Mouse (Mus musculus) adrenal gland, adult 18-20 months (tissue): ENCODE measurements around the gene Gm8909. TPM values are rescaled to one million over a fixed set of nuclear protein-coding genes. Genes with fewer than 3 reads are reported as not detected.
A peak's percentile ranks its signal among the peaks of the same experiment; 100 is the strongest.
"Not testable (repeated sequence)": the region's sequence is repeated elsewhere in the genome, so short reads cannot be mapped to it uniquely, and the experiment has no call there.

Source experiments
- DNase-seq, 2 experiments: peaks; one replicate each; pipeline ENCODE4 v3.0.0; 2021 to 2022; ENCODE audit warnings: low spot score in 2 of 2
- long read RNA-seq, 2 experiments: library from polyadenylated mRNA; stranded (forward); transcript quantifications; one replicate each; pipeline ENCODE4 v2.0.0; 2021
- total RNA-seq, 2 experiments: library from RNA; stranded (reverse); gene quantifications; 1 replicate in 1 of 2; 2 replicates in 1 of 2; pipeline ENCODE4 v1.2.3; 2021

Gene Gm8909
- total RNA-seq: under 1 TPM in 1 of 2 experiments, not detected in 1; 0.90 TPM
- long read RNA-seq, experiment 1: 0 reads
- long read RNA-seq, experiment 2: 0 reads

DNA sequence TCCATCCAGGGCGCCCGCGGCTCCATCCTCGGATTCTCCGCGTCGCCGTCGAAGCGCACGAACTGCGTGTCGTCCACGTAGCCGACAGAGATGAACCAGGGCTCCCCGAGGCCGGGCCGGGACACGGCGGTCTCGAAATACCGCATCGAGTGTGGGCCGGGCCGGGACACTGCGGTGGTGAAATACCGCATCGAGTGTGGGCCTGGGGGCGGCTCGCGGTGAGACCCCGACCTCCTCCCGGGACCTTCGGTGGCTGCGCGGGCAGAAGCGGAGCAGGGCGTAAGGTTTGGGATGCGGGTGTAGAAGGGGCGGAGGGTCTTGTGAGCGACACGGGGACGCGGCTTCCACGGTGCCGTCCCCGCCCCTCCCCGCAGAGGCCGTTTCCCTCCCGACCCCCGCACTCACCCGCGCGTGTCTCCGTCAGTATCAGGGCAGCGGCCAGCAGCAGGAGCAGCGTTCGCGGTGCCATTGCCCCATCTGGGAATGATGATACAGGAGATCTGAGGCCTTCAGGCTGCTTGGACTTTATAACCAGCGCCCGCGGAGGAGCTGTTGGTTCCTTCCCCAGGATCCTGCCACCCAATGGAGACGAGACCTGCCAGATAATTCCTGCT, at the start of gene Gm8909:
Gene Gm8909 (minus strand): TSS at position 499 of the 614 bp plus-strand sequence.
- peak in 1 of 2 experiments; percentile 30 for DNase-seq

DNA sequence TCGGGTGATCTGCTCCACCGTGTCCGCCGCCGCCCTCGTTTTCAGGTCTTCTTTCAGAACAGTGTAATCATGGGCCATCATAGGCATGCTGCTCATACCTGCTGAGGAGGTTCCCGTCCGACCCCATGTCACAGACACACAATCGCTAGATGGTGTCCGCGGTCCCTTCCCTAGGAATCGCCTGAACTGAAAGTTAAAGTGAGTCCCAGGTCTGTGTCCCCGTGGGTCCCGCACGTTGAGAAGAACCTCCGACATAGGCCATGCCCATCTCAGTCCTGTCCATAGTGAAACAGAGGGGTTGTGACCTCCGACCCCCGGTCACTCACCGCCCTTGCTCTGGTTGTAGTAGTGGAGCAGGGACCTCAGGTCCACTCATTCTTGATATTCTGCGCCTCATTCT, 47.2 kb upstream of the Gm8909 start:
- DNase-seq: no peak

DNA sequence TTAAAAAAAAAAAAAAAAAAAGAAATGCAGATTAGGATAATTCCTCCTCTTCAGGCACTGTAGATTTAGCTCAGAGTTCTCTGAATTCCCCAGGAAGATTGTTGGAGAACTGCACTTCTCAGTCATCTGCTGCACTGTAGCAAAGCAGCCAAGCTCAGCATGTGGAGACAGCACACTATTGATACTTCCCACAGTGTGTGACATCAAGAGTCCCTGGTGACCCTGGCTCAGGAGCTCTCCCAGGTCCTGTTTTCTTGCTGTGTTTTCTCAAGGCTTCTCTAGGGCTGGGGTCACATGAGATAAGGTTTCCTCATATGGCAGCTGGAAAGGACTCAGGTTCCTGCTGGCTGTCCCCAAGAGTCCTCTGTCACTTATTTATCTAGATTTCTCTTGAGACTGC, 38.5 kb upstream of the Gm8909 start:
- no peak for DNase-seq

DNA sequence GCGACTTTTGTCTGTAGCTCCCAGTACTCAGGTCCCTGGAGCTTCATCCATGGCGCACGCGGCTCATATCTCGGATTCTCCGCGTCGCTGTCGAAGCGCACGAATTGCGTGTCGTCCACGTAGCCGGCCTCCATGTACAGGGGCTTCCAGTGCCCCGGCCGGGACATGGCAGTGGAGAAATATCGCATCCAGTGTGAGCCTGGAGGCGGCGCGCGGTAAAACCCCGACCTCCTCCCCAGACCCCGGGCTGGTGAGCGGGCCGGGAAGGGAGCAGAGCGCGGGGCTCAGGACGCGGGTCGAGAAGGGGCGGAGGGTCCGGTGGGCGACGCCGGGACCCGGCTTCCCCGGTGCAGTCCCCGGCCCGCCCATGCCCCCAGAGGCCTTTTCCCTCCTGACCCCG, 37.5 kb upstream of the Gm8909 start:
- no peak for DNase-seq

DNA sequence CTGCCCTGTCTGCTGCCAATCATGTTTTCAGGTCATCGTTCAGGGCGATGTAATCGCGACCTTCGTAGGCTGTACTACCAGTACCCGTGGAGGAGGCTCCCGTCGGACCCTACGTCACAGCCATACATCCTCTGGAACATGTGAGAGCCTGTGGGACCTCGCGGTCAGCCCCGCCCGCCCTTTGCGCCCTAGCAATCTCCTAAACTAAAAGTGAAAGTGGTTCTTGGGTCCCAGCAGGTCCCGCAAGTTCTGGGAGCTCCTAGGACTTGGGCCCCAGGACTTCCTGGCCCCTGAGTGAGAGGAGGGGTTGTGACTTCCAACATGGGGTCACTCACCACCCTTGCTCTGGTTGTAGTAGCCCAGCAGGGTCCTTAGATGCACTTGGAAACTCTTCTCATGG, 37.1 kb upstream of the Gm8909 start:
- peak in 1 of 2 experiments; percentile 36 for DNase-seq

DNA sequence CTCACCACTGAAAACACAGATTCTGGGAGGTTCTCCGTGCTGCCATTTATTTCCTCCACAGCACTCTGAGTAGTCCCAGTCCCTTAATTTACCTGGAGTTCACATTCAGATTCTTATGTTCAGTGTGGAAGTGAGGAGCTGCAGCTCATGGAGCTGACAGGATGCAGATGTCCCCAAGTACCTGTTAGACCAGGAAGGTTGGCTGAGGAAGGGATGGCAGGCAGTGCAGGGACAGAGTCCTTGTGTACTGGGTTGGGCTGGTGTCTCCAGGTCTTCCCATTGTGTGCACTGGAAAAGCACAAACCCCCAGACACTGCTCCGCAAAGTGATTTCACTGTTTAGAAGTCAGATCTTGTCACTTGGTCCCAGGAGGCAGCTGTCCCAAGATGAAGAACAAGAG, 33.5 kb upstream of the Gm8909 start:
- no peak for DNase-seq

DNA sequence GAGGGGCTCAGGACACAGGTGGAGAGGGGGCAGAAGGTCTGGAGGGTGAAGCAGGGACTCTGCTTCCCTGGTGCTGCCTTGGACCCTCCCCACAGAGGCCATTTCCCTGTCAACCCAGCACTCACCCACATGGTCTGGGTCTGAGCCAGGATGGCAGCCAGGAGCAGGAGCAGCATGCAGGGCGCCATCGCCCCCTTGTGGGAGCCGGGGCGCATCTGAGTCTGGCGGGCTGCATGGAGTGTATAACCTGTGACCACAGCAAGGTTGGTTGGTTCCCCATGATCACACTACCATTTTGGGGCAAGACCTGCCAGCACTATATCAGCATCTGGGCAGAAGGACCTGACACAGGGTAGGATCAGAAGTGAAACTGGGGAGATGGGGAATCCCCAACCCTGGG, 30.0 kb upstream of the Gm8909 start:
- DNase-seq: no peak

DNA sequence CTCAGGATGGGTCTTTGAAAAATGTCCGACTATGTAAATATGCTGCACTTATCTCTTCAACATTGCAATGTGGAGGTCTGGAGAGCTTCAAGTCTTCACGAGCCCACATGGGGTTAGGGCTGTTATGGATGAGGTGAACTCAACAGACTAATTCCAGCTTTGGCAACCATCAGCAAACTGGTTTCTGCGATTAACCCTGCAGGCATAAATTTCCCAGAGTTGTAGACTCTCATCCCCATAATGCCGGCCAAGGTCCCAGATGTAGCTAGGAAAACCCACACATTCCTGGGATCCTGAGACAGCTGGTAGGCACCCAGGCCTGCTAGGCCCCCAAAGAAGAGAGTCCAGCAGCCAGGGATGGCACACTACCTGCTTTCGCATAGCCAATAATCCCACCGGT, 26.1 kb upstream of the Gm8909 start:
- no peak for DNase-seq

DNA sequence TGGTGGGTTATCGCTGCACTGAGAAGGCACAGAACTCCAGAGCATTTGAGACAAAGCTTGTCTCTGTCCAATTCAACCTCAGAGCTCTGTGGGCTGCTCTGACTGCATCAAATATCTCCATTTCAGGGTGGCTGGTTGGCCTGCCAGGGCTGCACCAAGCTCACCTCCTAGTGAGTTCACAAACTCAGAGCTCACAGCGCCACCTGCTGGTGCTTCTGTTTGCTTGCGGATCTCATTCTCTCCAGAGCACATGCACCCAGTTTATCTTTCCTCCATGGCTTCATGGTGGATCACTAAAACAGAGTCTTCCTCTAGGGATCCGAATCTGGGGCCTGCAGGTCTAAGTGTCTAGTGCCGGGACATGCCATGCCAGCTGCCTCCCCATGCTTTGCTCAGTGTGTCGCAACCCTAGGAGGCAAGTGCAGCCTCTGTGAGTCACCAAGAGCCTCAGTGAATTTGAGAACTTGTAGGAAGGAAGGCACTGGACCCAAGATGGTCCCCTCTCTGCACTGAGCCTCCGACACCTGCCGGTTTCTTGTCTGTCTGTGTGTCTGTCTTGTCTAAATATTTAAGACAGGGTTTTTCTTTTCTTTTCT, 25.3 kb upstream of the Gm8909 start:
- DNase-seq: peak; percentile 39 to 61

DNA sequence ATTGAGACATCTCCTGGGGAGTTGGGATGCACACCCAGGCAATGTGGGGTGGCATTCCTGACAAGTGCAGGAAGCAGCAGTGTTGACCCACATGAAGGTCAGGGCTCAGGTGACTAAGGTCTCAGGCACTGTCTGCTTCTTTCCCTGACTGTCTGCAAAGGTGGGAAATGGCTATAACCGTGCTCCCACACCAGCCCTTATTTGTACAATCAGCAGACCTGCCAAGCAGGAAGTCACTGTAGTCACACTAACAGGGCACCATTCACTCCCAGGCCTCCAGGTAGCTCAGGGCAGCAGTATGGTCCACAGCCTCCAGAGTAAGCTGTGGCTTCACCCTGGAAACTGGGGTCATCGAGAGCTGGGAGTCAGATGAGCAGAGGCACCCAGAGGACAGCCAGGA, 24.0 kb upstream of the Gm8909 start:
- DNase-seq: no peak

DNA sequence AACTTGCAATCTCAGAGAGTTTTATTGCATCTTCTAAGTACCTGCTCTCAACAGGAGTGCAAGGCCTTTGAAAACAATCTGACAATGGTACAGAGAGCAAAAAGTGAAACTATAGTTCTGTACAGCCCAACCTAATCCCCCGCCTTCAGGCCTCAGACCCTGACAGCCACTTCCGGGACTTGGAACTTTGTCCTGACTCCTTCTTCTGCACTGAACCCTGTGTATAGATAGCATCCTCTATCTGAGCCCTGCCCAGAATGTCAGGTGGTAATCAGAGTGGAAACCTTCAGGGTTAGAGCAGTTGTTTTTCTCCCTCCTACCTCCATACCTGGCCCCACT, 21.8 kb upstream of the Gm8909 start, which contains the start of gene H2-T3:
Gene H2-T3 (minus strand): TSS at position 119 of the 339 bp plus-strand sequence.
- no peak for DNase-seq

DNA sequence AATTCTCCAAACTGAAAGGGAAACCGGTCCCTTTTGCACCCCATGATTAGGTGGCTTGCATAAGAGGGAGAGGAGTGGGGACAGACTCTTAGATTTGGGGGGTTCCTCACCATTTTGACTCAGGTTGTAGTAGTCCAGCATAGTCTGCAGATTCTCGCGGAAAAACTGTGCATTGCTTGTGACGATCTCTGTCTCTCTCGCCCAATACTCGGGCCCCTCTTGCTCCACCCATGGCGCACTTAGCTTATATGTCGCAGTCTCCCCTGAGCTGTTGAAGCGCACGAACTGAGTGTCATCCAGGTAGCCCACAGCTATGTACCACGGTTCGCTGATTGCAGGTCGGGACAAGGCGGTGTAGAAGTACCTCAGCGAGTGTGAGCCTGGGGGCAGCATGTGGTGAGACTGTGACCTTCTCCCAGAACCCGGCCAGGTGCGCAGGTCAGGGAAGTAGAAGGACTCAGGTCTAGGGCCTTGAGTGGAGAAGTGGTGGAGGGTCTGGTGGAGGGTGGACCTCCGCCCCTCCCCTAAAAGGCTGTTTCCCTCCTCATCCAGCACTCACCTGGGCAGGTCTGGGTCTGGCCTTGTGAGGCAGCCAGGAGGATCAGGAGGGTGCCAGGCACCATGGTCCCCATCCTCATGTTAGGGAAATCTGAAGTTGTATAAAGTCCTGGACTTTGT, 21.3 kb upstream of the Gm8909 start:
- no peak for DNase-seq

DNA sequence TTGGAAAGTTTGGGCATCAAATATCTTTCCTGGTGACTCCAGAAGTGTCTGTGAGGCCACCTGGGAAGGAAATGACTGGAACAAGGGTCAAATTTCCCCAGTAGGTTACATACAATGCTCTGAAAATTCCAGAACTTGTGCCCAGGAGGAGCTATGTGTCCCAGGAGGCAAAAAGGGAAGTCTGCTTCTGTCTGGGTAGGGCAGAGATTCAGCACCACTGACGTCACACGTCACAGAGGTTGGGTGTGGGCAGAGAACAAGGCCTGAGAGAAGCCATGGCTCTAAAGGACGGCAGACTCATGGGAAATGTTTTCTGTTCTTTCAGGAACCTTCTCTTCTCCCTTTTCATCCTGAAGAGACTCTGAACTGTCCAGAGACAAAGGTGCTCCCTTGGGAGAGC, 19.2 kb upstream of the Gm8909 start:
- no peak for DNase-seq

DNA sequence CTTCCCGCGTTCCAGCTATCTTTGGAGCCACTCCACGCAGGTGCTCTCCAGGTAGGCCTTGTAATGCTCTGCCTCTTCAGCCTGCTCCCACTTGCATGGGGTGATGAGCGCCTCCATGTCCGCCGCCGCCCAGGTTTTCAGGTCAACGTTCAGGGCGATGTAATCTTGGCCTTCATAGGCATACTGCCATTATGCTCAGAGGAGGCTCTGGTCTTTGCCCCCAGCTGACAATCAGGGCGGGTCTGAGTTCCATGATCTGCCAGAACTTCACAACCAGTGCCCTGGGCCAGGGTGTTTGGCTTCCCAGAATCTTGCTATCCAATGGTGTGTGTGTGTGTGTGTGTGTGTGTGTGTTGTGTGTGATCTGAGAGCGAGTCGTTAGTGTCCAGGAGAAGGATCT, 13.9 kb upstream of the Gm8909 start:
- DNase-seq: no peak

DNA sequence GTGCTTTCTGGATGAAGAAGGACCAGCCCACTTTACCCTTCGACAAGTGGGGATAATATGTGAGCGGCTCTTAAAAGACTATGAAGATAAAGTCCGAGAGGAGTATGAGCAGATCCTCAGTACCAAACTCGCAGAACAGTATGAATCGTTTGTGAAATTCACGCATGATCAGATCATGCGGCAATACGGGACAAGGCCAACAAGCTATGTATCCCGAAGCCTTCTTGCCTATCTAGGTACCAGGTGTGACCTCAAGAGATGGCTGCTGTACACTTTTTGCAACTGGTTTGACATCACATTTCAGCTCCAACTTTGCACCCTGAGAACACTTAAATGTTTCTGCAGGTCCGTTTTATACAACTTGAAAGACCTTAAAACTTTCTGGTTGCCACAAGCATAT, 11.1 kb upstream of the Gm8909 start:
- DNase-seq: not testable (repeated sequence)

DNA sequence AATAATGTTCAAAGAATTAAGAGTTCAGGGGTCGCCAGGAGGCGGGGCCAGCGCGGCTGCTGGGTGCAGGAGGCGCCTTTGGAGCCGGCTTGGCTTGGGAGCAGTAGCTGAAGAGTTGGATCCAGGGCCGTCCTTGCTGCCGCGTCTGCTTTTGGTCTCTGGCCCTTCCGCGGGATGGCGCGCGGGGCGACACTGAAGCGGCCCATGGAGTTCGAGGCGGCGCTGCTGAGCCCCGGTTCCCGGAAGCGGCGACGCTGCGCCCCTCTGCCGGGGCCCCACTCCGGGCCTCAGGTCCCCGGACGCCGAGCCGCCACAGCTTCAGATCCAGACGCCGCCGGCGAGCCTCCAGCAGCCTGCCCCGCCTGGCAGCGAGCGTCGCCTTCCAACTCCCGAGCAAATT, 10.6 kb upstream of the Gm8909 start:
- DNase-seq: peak in 1 of 2 experiments; percentile 27

DNA sequence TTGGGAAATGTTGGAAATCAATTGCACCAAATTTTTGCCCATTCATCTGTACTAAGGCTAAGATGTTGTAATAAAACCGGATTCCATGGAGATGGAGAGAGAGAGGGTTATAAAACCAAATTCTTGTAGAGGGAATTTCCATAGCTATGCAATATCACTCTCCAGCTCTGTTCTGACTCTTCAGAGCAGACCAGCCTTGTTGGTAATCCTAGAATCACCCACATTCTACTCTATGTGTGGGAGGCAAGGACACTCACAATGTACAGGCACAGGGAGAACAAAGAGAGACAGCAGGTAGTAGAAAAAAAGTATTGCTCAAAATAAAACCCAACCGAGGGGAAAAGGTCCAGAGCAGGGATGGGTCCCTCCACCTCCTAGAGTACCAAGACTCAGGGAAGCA, 7.8 kb upstream of the Gm8909 start:
- not testable (repeated sequence) for DNase-seq

DNA sequence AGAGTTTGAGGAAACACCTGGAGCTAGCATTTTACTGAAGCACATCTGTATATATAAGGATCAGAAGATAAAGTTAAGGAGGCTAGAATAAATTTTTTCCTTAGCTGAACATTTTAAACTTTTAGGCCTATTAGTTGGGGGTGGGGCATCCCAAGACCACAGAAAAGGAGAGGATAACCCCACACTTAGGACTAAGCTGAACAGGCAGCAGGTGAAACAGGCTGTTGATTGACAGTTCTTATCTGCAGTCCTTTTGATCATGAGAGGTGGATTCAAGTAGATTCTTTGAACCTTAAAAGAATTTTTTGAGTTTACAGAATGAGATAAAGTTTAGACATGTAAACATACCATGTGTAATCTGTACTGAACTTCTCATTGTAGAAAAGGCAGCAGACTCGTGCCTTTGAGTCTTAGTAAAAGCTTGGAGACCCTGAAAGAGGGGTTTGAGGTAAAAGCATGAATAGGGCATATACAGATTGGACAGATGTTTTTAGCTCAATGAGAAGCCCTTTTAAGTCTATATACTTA, 2.0 kb upstream of the Gm8909 start:
- DNase-seq: no peak

DNA sequence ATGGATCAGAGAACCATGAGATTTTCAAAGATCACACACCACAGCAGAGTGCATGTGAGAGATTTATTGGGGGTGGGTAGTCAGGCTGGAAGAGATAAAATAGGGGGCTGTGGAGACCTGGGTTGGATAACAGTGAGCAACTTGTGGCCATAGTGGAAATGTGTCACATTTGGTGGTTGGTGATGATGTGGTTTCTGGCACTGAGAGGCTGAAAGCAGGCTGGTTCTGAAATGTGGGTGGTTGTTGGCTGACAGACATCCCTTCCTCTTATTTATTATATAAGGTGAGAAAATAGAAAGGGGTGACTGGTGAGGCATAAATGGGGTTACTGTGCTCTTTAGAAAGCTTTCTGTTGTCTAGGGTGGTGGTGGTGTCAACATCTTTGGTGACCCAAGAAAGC, 1.4 kb upstream of the Gm8909 start:
- no peak for DNase-seq

DNA sequence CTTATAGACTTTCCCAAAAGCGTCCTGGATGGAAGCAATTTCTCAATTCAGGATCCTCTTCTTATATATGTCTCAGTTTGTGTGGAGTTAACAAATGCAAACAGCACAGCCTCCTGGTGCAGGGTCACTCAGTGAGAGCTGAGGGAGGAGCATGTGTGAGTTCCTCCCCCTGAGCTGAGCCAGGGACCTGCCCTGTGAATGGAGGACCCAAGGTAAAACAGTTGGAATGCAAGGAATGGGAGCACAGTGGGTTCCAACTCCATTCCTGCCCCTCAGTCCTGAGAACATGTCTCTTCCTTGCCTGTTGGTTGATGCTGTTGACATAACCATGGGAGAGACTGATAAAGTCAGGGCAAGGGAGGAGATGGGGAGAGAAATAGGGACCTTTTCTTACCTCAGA, 757 bp upstream of the Gm8909 start:
- not testable (repeated sequence) for DNase-seq

DNA sequence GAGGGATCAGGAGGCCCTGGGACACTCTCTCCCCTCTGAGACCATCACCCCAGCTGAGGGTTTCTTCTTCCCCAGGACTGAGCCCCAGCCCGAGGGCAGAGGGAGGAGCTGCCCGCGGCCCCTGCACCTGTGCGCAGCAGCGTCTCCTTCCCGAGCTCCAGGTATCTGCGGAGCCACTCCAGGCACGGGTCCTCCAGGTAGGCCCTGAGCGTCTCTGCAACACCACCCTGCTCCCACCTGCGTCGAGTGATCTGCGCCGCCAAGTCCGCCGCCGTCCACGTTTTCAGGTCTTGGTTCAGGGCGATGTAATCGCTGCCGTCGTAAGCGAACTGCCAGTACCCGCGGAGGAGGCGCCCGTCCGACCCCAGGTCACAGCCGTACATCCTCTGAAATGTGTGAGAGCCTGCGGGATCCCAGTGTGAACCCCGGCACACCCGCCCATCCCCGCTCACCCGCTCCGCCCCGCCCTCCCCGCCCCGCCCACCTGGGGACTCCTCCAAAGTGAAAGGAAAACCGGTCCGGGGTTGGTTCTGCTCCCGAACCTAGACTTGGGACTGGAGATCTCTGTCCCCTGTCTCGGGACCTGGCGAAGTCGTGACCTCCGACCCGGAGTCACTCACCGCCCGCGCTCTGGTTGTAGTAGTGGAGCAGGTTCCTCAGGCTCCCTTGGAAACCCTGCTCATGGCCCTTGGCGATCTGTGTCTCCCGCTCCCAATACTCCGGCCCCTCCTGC, 865 bp downstream of the Gm8909 start:
- no peak for DNase-seq

DNA sequence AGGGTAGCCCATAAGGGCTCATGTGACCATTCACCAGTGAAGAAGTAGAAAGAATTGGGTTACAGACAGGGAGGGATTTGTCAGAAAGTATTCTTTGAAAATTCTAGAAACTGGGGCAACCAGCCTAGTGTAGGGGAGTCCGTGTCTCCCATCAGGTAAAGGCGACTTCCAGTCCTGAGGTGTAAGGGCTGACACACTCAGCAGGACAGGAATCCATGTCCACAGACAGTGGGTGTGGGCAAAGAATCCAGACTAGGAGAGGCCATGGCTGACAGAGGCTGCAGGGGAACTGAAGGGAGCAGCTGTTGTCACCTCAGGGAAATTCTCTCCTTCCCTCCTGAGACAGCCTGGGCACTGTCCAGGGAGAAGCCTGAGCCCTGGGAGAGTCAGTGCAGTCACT, 1.4 kb downstream of the Gm8909 start:
- DNase-seq: not testable (repeated sequence)
